Mouse (Mus musculus) testis, adult 2 months (tissue): ENCODE measurements at regions not wholly inside any gene's neighbourhood (a gene's known extent, or its start where the extent isn't known, plus 50 kb on each side); places are given as distances from the start of the nearest gene placed in this dataset.

ENCODE experiments used
- H3K27ac ChIP-seq: fragments of 200-500 bp; 2 replicates; pipeline ENCODE4 v1.5.1; 2012; ENCODE audit warnings: low read depth, low read length; ENCODE audit not compliant: control insufficient read depth, insufficient read depth
- H3K27me3 ChIP-seq: fragments of 200-500 bp; 2 replicates; pipeline ENCODE4 v1.6.1; 2012; ENCODE audit warnings: mild to moderate bottlenecking, low read length, moderate library complexity; ENCODE audit not compliant: control insufficient read depth, insufficient read depth
- H3K36me3 ChIP-seq: fragments of 200-500 bp; 2 replicates; pipeline ENCODE4 v1.6.1; 2012; ENCODE audit warnings: mild to moderate bottlenecking, low read length; ENCODE audit not compliant: control insufficient read depth, insufficient read depth
- H3K4me1 ChIP-seq: fragments of 200-500 bp; 2 replicates; pipeline ENCODE4 v1.6.1; 2012; ENCODE audit warnings: low read length; ENCODE audit not compliant: control insufficient read depth, insufficient read depth
- H3K4me3 ChIP-seq: fragments of 200-500 bp; 2 replicates; pipeline ENCODE4 v1.5.1; 2012; ENCODE audit warnings: low read depth, mild to moderate bottlenecking, low read length, moderate library complexity, mixed read lengths; ENCODE audit not compliant: control insufficient read depth
- CTCF ChIP-seq: fragments of 200-500 bp; IDR thresholded peaks from 2 replicates; pipeline ENCODE4 v1.5.1; 2012; ENCODE audit warnings: low read depth, mild to moderate bottlenecking, inconsistent platforms, low read length, moderate library complexity; ENCODE audit not compliant: control insufficient read depth, insufficient read depth, insufficient replicate concordance
- POLR2A ChIP-seq: fragments of 200-500 bp; IDR thresholded peaks from 2 replicates; pipeline ENCODE4 v1.6.1; 2012; ENCODE audit warnings: low read depth, mild to moderate bottlenecking, inconsistent platforms, low read length, moderate library complexity; ENCODE audit not compliant: control insufficient read depth

- Histone ChIP-seq H3K27ac (no peak overlapping the region), H3K36me3 (no peaks in the 10 kb centered on the region), H3K27me3 (no peaks in the 10 kb centered on the region), H3K4me1 (no peaks in the 10 kb centered on the region), H3K4me3 (no peak overlapping the region)
- no peak for TF ChIP-seq CTCF
- TF ChIP-seq POLR2A: no peak
Observed at GRCm38 (mm10) chr17:9296371-9296770, 125.5 kb upstream of the Gm17728 start.

- Histone ChIP-seq H3K4me3 (no peak overlapping the region), H3K27ac (no peak overlapping the region), H3K27me3 (no peaks in the 10 kb centered on the region), H3K36me3 (no peaks in the 10 kb centered on the region), H3K4me1 (no peaks in the 10 kb centered on the region)
- no peak for TF ChIP-seq CTCF
- TF ChIP-seq POLR2A: no peak
Observed at GRCm38 (mm10) chr17:9298231-9298630, 123.6 kb upstream of the Gm17728 start.

GRCm38 (mm10) chr17:9301101-9301501 lies 120.8 kb upstream of the Gm17728 start:
- Histone ChIP-seq H3K36me3 (no peaks in the 10 kb centered on the region), H3K4me1 (no peaks in the 10 kb centered on the region), H3K27ac (no peak overlapping the region), H3K4me3 (no peak overlapping the region), H3K27me3 (no peaks in the 10 kb centered on the region)
- TF ChIP-seq POLR2A (no peak), CTCF (no peak)

DNA sequence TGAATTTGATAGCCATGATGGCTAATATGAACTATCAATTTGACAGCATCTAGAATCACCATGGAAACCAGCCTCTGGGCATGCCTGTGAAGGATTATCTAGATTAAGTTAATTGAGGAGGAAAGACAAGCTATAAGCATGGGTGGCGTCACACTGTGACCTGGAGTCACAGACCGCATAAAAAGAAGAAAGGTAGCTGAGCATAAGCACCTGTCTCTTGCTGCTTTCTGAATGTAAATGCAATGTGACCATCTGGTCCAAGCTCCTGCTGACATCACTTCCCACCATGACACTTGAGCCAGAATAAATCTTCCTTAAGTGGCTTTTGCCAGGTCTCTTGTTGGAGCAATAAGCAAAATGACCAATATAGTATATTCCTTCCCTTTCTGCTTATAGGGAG lies 113.4 kb upstream of the Gm17728 start:
- Histone ChIP-seq H3K36me3 (no peaks in the 10 kb centered on the region), H3K27me3 (no peaks in the 10 kb centered on the region), H3K27ac (no peak overlapping the region), H3K4me3 (no peak overlapping the region), H3K4me1 (no peaks in the 10 kb centered on the region)
- TF ChIP-seq POLR2A (no peak), CTCF (no peak)

GRCm38 (mm10) chr17:9322772-9323171 lies 99.1 kb upstream of the Gm17728 start:
- no peaks in the 10 kb centered on the region for H3K4me1 ChIP-seq
- no peak overlapping the region for H3K27ac ChIP-seq
- H3K4me3 ChIP-seq: no peak overlapping the region
- TF ChIP-seq POLR2A: no peak
- no peak for TF ChIP-seq CTCF
- H3K36me3 ChIP-seq: no peaks in the 10 kb centered on the region
- H3K27me3 ChIP-seq: no peaks in the 10 kb centered on the region

DNA sequence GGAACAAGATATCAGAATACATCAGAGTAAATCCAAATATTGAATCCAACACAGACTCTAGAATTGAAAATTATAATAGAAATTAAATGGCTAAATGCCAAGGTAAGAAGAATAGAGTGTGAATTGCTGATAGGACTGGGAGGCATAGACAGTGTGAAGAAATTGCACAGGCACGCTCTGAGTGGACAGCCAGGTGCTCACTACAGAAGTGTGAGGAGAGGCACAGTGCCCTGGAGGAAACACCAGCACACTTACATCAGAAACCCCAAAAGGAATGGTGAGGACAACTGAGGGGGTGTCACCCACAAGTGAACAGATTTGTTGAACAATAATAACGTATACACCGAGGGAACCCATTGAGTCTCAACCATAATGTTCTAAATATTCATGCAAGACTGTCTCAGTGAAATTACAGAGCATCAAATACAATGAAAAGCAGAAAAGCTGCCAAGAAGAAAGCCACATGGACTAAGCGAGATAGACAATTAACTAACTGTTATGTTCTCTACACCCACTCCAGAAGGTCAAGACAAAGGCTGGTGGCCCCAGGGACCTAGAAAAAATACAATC lies 92.9 kb upstream of the Gm17728 start:
- no peak for TF ChIP-seq POLR2A
- TF ChIP-seq CTCF: no peak

GRCm38 (mm10) chr17:9357572-9358159 lies 64.2 kb upstream of the Gm17728 start:
- H3K36me3 ChIP-seq: no peaks in the 10 kb centered on the region

More for the DNA sequence above, 92.9 kb upstream of the Gm17728 start:
- Histone ChIP-seq H3K4me1 (no peaks in the 10 kb centered on the region), H3K27me3 (no peaks in the 10 kb centered on the region), H3K4me3 (no peak overlapping the region), H3K27ac (no peak overlapping the region), H3K36me3 (no peaks in the 10 kb centered on the region)

More at GRCm38 (mm10) chr17:9357572-9358159, 64.2 kb upstream of the Gm17728 start:
- Histone ChIP-seq H3K27ac (no peak overlapping the region), H3K4me3 (no peak overlapping the region), H3K4me1 (no peaks in the 10 kb centered on the region), H3K27me3 (no peaks in the 10 kb centered on the region)
- no peak for TF ChIP-seq CTCF
- TF ChIP-seq POLR2A: no peak
